Mouse (Mus musculus): ENCODE data around the gene Ptpro.
A peak's percentile ranks its signal among the peaks of the same experiment; 100 is the strongest.

DNA sequence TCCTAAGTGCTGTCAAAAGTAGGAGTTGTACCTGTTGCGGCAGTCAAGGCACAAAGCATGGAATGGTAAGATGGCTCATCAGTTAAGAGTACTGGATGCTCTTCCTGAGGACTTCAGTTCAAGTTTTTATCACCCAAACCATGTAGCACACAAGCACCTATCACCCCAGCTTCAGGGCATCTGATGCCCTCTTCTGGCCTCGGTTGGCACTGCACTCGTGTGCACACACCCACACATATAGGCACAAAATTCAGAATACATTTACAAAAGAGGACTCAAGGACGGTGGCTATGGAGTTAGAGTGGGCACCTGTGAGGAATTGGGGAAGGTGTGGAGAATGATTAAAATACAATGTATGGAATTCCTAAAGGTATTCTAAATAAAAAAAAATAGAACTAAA lies 217.4 kb downstream of the Ptpro start:
- 0 out of 2 replicates have a peak, but pooled peaks have one; percentile 25 for TF ChIP-seq CTCF (IDR thresholded peaks at IDR 0.05; ENCODE audit: low read depth)
- no peak for TF ChIP-seq EP300 (IDR thresholded peaks at IDR 0.05; ENCODE audit: low read depth)

All from liver, embryonic 14.5 days (tissue).